Mouse (Mus musculus) E14TG2a.4 (cell line): Measurements from ENCODE around the gene Nog.

Experiments used
- CTCF ChIP-seq: conservative IDR thresholded peaks from 2 replicates; pipeline ENCODE4 v1.5.1; 2014; ENCODE audit warnings: low read length
- NANOG ChIP-seq: IDR thresholded peaks from 2 replicates; pipeline ENCODE4 v1.6.1; 2014; ENCODE audit warnings: borderline replicate concordance, low read length, mixed read lengths
- POU5F1 ChIP-seq: IDR thresholded peaks from 2 replicates; pipeline ENCODE4 v1.6.1; 2014; ENCODE audit warnings: low read length, borderline replicate concordance

DNA sequence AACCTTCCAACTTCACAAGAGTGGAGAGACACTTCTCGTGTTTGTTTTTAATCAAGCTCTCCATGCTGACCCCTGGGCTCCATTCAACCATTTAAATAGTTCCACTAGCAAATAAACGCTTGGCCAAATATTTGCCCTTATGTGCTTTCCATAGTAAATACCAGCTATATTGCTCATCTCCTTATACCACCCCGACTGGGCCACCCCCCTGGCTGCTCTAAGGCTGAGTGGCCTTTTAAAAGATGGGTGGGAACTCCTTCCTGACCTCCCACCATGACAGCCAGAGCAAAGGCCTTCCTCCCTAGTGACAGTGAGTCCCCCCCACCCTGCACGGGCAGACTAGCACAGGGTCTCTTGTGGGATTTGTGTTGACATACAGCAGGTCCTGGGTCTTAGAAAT is 37.1 kb downstream of the Nog start:
- TF ChIP-seq POU5F1: no peak
- no peak for TF ChIP-seq CTCF
- no peak for TF ChIP-seq NANOG
